Mouse (Mus musculus) testis, adult 2 months (tissue): Measurements from ENCODE around the gene Cfap57.

ENCODE experiments used
- CTCF ChIP-seq: fragments of 200-500 bp; IDR thresholded peaks from 2 replicates; pipeline ENCODE4 v1.5.1; 2012; ENCODE audit warnings: low read depth, mild to moderate bottlenecking, inconsistent platforms, low read length, moderate library complexity; ENCODE audit not compliant: control insufficient read depth, insufficient read depth, insufficient replicate concordance
- POLR2A ChIP-seq: fragments of 200-500 bp; IDR thresholded peaks from 2 replicates; pipeline ENCODE4 v1.6.1; 2012; ENCODE audit warnings: low read depth, mild to moderate bottlenecking, inconsistent platforms, low read length, moderate library complexity; ENCODE audit not compliant: control insufficient read depth

GRCm38 (mm10) chr4:118516699-118517496 lies 103.7 kb downstream of the Cfap57 start:
- TF ChIP-seq POLR2A (no peak), CTCF (no peak)
